Mouse (Mus musculus) G1E (cell line): Measurements from ENCODE around the gene Cdc37l1.

Experiments used
- CTCF ChIP-seq: IDR thresholded peaks from 2 replicates; pipeline ENCODE4 v1.5.1; 2012; ENCODE audit warnings: low read depth, low read length, inconsistent platforms, mixed read lengths
- POLR2AphosphoS5 ChIP-seq: IDR thresholded peaks from 2 replicates; pipeline ENCODE4 v1.6.1; 2012; ENCODE audit warnings: low read depth, low read length, inconsistent platforms; ENCODE audit not compliant: insufficient replicate concordance
- TAL1 ChIP-seq: conservative IDR thresholded peaks from 2 replicates; pipeline ENCODE4 v1.6.1; 2012; ENCODE audit warnings: low read depth, low read length, inconsistent platforms, mixed read lengths

GRCm38 (mm10) chr19:29037026-29037425 is 46.9 kb downstream of the Cdc37l1 start:
- no peak for TF ChIP-seq CTCF
- TF ChIP-seq POLR2AphosphoS5, result no peak
- no peak for TF ChIP-seq TAL1
